Mouse (Mus musculus): ENCODE data around the gene Ckap2. TPM values are rescaled to one million over a fixed set of nuclear protein-coding genes. Genes with fewer than 3 reads are reported as not detected.
A peak's percentile ranks its signal among the peaks of the same experiment; 100 is the strongest.
"Not testable (repeated sequence)": the region's sequence is repeated elsewhere in the genome, so short reads cannot be mapped to it uniquely, and the experiment has no call there.

Ckap2 gene
- total RNA-seq, 2 experiments from 2014 or later, result 8.7 to 10.1 TPM

DNA sequence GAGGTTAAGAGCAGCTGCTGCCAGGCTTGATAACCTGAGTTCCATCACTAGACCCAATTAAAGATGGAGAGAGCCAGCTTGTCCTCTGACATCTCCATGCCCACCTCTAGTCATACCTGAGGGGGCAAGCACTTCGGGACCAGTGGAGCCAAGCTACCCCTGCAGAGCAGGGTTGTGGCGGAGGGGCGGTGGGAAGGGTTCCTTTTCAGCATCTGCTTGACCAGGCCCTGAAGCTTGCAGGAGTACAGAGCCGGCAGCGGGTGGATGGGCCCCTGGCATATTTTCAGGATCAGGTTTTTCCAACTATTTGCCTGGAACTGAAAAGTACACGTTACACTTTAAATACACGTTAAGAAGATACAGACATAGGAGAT is 37.3 kb downstream of the Ckap2 start:
- DNase-seq, result no peak

DNA sequence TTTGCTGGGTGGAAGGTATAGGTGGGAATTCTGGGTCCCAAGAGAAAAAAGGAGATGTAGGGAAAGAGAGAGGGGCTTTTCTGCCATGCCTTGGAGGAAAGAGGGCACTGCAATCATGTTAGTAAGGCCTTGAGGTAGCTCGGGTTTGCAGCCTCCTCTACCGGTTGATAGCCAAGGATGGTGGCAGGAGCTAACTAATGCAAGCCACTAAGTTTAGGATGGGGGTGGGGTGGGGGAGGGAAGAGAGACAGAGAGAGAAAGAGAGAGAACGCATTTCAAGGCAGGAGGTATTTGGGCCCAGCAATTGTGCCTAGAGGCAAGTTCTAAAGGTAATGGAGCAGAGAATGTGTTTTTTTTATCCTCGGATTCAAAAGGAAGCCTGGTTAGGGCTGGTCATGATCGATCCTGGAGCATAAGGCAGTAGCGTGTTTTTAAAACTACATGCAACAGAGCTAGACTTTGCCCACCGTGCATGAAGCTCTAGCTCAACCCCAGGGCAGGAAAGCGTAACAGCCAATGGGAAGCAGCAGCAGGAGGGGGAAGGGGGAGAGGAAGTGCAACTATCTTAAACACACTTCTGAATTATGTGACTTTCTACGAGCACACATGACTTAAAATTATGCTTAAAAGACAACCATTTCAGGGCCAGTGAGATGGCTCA is 37.8 kb downstream of the Ckap2 start:
- DNase-seq, result no peak

DNA sequence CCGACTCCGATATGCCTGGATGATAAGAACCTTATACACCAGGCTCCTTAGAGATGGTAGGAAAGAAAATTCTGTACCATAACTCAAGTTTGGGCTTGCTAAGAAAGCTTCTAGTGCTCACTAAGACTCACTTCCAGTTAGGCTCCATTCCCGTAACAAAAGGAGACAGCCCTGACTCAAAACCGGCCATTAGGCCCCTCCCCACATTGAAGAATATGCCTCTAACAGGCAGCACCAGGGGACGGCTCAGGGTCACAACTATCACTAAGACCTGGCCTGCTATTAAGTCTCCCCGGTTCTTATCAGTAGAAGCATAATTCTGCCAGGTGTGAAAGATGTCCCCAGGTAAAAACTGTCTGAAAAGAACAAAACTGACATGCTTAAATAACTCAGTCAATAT is 39.8 kb downstream of the Ckap2 start:
- no peak for DNase-seq

DNA sequence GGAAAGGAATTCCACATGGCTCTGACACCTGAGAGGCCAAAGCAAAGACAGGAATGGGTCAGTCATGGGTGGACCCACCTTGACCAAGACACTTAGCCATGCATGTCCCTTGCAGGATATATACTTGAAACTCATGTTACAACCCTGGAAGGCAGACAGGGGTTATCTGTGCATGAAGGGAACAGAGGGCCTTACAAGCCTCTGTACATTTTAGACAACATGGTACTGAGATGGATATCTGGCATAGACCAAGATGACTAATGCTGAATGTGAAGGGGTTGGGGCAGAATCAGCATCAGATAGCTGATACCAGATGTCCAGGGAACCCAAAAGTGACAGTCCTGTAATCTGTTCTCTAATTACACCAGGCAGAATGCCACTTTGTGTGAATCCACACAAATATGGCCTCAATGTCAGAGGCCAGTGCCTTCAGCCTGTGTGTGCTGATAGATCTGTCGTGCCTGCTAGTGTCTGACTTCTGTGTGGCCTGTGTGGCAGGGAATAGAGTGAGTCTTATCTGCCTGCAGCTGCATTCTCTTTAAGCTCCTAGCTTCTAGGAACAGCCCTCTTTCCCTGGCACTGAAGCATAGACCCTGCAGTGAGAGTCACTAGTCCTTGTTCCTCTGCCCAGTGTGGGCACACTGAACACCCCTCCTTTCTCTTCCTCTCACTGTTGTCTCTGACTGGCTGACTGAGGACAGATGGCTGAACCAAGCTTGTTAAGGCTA is 41.7 kb downstream of the Ckap2 start:
- DNase-seq, result no peak

DNA sequence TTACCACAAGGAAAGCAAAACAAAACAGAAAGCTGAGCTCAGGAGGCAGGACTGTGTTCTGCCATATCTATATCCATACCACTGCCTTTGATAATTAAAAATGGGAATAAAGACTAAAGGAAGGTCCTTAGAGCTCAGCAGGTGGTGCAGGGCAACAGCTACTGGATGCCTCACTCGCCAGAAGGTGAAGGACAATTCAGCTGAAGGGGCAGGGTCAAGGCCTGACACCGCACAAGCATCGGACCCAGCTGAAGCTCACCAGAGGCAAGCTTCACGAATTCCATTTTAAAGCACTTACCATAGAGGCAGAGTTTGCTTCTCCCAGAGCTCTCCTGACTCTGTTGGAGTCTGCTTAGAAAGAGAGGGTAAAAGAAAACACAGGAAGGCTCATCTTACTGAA is 43.0 kb downstream of the Ckap2 start:
- no peak for DNase-seq

DNA sequence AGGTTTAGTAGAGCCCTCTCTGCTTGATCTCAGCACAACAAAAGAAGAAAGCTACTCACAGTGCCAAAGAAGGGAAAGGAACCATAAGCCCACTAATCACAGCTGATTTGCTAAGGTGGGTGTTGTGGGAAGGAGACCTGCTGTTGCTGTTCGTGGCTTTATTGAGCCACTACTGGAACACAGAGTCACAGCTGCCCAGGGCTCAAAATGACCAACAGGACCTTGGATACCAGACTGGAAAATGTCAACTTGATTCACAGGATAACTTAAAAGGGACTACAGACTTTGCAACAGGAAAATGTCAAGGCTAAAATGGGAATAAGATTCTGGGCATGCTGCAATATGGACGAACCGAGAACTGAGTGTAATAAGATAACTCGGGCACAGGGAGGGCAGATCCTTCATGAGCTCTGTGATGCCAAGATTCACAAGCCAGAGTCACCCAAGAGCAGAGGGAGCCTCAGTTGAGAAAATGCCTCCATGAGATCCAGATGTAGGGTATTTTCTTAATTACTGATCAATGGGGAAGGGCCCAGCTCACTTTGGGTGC is 43.7 kb downstream of the Ckap2 start:
- no peak for DNase-seq

DNA sequence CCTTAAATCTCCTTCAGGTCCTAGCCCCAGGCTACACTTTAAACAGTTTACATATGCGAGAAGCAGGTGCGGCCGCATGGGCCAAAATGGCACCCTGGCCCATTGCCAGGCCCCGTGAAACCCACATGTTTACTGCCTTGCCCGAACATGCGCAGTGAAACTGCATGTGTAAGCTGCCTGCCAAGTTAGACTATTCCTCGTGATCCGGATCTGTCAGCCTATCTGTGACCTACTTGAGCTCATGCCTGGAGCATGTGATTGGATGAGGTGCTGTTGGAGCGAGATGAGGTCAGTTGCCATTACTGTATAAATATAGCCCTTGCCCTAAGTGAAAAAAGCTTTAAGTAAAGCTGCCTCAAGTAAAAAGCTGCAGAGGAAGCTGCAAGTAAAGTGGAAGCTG is 49.2 kb downstream of the Ckap2 start:
- DNase-seq, result not testable (repeated sequence)

DNA sequence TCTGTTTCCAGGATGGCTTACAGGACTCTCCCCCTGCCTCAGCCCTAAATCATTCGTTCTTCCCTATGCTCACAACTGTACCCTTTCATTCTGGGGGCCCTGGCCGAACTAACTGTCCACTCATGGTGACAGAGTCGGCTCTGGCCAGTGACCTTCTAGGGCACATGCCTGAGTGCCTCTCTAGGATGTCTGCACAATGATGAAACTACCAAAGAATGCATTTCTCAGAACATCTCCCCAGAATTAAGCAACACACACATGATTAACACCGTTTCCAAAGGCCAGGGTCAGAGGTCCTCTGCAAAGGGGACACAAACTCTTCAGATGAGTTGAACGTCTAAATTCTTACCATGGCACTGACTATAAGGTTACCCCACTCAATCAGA is 50.9 kb downstream of the Ckap2 start:
- no peak for DNase-seq

DNA sequence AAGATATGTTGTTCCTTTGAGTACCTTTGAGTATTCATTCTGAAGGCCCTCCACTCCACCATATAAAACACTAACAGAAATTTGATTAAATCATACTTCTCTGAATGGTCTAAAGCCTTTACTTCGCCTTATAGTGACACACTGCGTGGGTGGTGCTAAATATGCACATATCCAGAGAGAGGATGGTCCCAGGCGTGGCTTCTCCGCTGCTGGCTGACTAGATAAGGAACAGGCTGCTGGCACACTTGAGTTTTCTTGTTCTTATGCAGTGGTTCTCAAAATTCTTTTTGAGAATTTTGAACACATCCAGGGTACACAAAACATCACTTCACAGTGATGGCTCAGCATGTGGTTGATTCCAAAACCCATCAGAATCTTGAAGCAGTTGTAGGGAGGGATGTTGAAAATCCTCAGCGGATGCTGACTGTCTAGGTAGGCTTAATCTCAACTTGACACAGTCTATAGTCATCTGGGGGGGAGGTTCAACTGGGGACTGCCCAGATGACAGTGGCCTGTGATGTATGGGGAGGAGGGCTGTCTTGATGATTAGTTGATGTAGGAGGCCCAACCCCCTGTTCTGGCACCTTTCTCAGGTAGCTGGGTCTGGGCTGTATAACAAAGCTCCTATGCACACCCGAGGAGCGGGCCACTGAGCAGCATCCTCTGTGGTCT is 51.4 kb downstream of the Ckap2 start:
- no peak for DNase-seq

DNA sequence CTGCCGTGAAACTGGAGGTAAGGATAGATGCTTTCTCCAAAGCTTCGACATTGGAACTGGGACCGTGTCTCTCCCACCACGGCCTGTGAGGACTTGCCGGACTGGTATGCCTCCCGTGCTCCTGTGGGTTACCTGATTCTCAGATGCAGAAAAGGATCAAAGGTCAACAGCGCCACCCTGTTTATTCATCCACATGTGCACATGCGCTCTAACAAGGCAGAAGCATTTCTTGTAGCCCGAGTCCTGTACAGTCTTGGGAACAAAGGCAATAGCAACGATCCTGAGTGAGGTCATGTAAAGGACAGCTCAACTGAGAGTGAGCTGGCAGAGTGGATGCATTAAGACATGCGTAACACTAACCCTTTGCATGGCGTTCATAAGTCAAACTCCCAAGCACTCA is 53.6 kb downstream of the Ckap2 start:
- no peak for DNase-seq

DNA sequence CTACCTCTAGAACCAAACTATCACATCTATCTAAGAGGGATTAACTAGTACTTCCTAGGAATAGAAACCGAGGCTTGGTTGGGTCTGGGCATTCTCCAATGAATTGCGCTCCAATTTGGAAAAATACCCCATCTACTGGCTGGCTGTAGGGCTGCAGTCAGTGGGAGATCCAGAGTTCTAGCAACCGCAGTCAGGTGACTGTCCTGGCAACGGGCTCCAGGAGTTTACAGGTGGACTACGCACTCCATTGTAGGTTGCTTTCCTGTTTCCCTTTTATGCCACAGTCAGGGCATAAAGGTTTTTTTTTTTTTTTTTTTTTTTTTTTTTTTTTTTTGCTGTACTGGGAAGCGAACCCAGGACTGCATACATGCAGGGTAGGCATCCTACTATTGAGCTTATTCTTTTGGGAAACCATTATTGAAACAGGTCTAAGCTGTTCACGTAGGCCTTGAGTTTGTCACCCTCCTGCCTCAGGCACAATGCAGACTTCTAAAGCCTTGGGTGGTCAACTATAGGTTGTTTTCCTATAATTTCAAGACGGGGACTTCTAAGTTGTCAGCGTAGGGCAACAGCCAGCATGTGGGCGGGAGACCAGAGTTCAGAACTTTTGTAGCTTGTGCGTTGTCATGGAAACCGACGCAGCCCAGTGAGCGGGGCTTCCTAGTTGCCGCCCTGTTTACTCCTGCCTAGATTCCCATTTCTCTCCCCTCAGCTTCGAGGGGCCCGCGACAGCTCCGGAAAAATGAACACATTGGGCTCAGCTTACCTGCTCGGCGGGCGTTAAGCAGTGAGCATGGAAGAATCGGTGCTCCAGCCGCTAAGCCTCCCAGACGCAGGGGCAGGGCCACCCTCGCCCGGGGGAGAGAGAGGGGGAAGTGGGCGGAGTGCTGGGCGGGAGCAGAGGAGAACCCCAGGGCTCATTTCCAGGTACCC is 61.1 kb downstream of the Ckap2 start, which contains the start of gene Nek5:
Nek5 (minus strand) TSS at position 834 of the 933 bp plus-strand sequence.
- DNase-seq, result peak; percentile 18

Other genes starting within 250 kb of the Ckap2 start
- gene Defb35, start 247.5 kb downstream of the Ckap2 start, total RNA-seq (2021), result not detected
- gene Defb13, start 239.1 kb downstream of the Ckap2 start, total RNA-seq (2021), result not detected
- not detected for gene Fam90a1a, start 227.1 kb downstream of the Ckap2 start, total RNA-seq (2021)
- gene Ccdc70, start 216.0 kb downstream of the Ckap2 start, total RNA-seq (2021), result not detected
- gene Atp7b, start 125.5 kb downstream of the Ckap2 start, total RNA-seq (2021), result under 1 TPM in 1 of 2 experiments, not detected in 1; 0.20 TPM
- 10 to 100 TPM in 1 of 2 experiments, 1 to 10 TPM in 1; 8.8 to 11.2 TPM for gene Alg11, start 125.1 kb downstream of the Ckap2 start, total RNA-seq (2021)
- not detected for gene Nek5, start 60.8 kb downstream of the Ckap2 start, total RNA-seq (2021)
- 1 to 10 TPM; 2.6 to 2.7 TPM for gene Nek3, start 19.4 kb downstream of the Ckap2 start, total RNA-seq (2021)
- gene Vps36, start 7.0 kb upstream of the Ckap2 start, total RNA-seq (2021), result 10 to 100 TPM; 29.0 to 31.1 TPM
- gene Thsd1, start 41.5 kb upstream of the Ckap2 start, total RNA-seq (2021), result 1 to 10 TPM; 5.0 to 5.9 TPM
- under 1 TPM in 1 of 2 experiments, not detected in 1; 0.14 TPM for gene Tpte, start 97.6 kb upstream of the Ckap2 start, total RNA-seq (2021)
- 10 to 100 TPM; 12.5 to 13.4 TPM for gene Slc25a15, start 212.8 kb upstream of the Ckap2 start, total RNA-seq (2021)
- gene Mrps31, start 225.5 kb upstream of the Ckap2 start, total RNA-seq (2021), result 10 to 100 TPM; 35.3 to 41.6 TPM